Mouse (Mus musculus) heart, embryonic 10.5 days (tissue): Measurements from ENCODE around the gene Sap30bp. TPM values are rescaled to one million over a fixed set of nuclear protein-coding genes. Genes with fewer than 3 reads are reported as not detected.

ENCODE experiments used
- DNase-seq: peaks from one replicate; pipeline ENCODE4 v3.0.0-alpha.2; 2017; ENCODE audit warnings: low spot score
- H3K27ac ChIP-seq: fragments of 300-500 bp; sonication (generic); 2 replicates; pipeline ENCODE4 v1.5.1; 2016; ENCODE audit warnings: mild to moderate bottlenecking
- H3K27me3 ChIP-seq: fragments of 300-500 bp; sonication (generic); 2 replicates; pipeline ENCODE4 v1.6.1; 2016; ENCODE audit warnings: mild to moderate bottlenecking; ENCODE audit not compliant: poor library complexity, insufficient read depth, severe bottlenecking
- H3K36me3 ChIP-seq: fragments of 300-500 bp; sonication (generic); 2 replicates; pipeline ENCODE4 v1.6.1; 2016; ENCODE audit warnings: mild to moderate bottlenecking, moderate library complexity
- H3K4me1 ChIP-seq: fragments of 300-500 bp; sonication (generic); 2 replicates; pipeline ENCODE4 v1.6.1; 2016; ENCODE audit warnings: mild to moderate bottlenecking
- H3K4me3 ChIP-seq: fragments of 300-500 bp; sonication (generic); 2 replicates; pipeline ENCODE4 v1.5.1; 2016; ENCODE audit warnings: mild to moderate bottlenecking, moderate library complexity
- H3K9me3 ChIP-seq: fragments of 300-500 bp; sonication (generic); 2 replicates; pipeline ENCODE4 v1.6.1; 2016; ENCODE audit warnings: mild to moderate bottlenecking, moderate library complexity
- WGBS: fragments of 180-500 bp; shearing (Covaris S2); methylation state at CpG from one replicate; pipeline ENCODE4 v1.1.7; 2016; 5-methylcytosine and 5-hydroxymethylcytosine counted together
- polyA plus RNA-seq: library from polyadenylated mRNA; unstranded; fragments of >200 nt; fragmentation: Nextera tagmentation; extraction: Ambion mirVana; gene quantifications from 2 replicates; pipeline ENCODE4 v1.2.1, GENCODE M21; 2016

Sap30bp gene
- polyA plus RNA-seq, 1 experiment from 2014 or later: 35.8 TPM

DNA sequence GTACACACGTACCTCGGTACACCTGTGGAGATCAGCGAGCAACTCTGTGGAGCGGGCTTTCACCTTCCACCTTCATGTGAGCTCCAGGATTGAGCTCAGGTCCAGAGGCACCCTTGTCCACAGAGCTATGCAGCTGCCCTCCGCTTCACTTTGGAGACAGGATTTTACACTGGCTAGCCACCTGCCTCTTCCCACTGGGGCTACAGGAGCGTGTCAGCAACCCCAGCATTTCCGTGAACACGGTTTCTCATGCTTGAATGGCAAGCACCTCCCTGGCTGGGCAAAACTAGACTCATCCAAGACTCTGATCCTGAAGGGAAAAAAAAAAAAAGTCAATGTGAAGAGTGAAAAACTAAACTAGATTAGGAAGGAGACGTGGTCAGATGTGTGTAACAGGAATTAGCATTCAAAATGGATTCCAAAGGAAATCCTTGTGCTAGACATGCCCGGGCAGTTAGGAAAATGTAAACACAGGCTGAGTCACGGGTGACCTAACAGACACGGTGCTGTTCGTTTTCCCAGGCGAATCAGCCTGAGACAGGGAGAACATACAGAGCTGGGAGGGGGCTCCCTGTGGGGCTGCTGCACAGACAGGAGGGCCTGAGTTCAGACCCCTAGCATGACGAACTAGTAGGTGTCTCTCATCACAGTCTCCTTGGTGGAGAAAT, 37.1 kb downstream of the Sap30bp start:
- H3K27ac ChIP-seq: peak overlapping the region; percentile 42; the same call in 1 of the 2 replicates
- WGBS: 60% methylated on average over 15 of the region's 15 CpGs

DNA sequence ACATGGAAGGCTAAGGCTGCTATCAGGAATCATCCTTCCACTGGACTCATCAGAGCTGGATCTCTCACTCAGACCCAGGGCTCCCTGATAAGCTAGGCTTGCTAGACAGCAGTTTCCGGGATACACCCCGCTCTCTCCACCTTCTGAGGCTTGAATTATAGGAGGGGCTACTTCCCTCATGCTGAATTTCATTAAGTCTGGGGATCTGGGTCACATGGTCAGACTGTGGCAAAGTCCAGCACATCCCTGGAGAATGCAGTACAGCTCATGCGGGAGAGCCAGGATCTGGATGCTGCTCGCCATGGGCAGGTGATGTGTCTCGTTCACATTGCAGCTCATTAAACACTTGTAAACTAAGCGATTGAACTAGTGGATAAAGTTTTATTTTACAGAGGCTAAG, 37.9 kb downstream of the Sap30bp start:
- H3K36me3 ChIP-seq: peaks cover 13% of the 10 kb centered on the region
- H3K27me3 ChIP-seq: peaks cover 32% of the 10 kb centered on the region
- DNase-seq: no peak
- WGBS: 72% methylated on average over 6 of the region's 6 CpGs
- H3K27ac ChIP-seq: no peak overlapping the region
- peaks cover 37% of the 10 kb centered on the region for H3K4me1 ChIP-seq
- H3K4me3 ChIP-seq: no peak overlapping the region
- H3K9me3 ChIP-seq: no peaks in the 10 kb centered on the region

More for the DNA sequence above, 37.1 kb downstream of the Sap30bp start:
- Histone ChIP-seq H3K9me3 (no peaks in the 10 kb centered on the region), H3K4me3 (no peak overlapping the region), H3K36me3 (peaks cover 22% of the 10 kb centered on the region), H3K4me1 (peaks cover 36% of the 10 kb centered on the region), H3K27me3 (peaks cover 23% of the 10 kb centered on the region)
- no peak for DNase-seq

DNA sequence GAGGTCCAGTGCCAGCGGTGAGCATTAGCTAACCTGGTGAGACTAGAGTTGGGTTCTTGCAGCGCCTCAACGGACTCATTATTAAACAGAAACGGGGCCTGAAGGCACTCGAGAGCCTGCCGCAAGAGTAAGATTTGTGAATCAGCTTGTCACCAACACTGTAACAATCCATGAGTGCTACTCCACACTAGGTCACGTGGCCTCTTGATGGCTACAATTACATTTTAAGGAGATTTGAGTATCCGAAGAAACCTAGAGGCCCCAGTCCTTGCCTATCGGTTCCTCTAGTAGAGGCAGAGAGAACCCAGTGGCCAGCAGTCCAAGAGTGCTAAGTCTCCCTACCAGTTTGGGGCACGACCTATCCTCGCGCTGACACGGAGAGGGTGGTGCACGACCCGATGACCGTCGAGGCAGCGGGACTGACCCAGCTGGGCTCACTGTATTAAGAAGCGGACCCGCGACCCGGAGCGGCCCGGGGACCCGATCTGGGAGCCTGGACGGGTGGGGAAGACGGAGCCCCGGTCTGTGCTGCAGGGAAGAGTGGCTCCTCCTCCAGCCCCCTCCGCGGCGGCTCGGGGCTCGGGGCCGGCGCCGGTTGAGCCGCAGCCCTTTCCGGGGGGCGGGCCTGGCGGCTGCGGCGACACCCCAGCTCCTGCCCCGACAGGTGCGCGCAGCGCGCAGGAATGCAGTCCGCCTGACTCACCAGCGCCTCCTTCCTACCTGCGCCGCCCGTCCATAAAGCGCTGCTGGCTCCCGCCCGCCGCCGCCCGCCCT, 41.4 kb downstream of the Sap30bp start, which contains the start of gene Itgb4:
Gene Itgb4, plus strand, starts transcription at position 401 of the 774 bp plus-strand sequence.
- H3K4me1 ChIP-seq: peaks cover 28% of the 10 kb centered on the region
- H3K36me3 ChIP-seq: no peaks in the 10 kb centered on the region
- no peak for DNase-seq
- peak within 1 kb of the TSS; percentile 70 for H3K4me3 ChIP-seq
- H3K9me3 ChIP-seq: no peaks in the 10 kb centered on the region
- peaks cover 65% of the 10 kb centered on the region for H3K27me3 ChIP-seq
- peak within 1 kb of the TSS; percentile 66 for H3K27ac ChIP-seq
- WGBS: 9% methylated on average over 58 of the region's 58 CpGs

DNA sequence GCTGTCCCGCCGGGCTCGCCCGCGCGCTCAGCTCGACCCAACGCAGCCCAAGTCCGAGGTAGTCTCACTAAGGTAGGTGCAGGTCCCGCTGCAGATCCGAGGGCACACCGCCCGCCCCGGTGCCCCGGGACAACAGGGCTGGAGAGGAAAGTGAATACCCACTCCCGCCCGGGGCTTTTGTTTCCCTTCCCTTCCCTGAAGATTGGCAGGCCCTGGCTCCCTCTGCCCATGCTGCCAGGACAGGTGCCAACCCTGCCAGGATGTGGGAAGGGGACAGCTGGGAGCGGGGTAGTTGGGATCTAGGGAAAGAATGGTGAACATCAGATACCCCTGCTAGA, 42.0 kb downstream of the Sap30bp start:
- no peak for DNase-seq
- peaks cover 23% of the 10 kb centered on the region for H3K4me1 ChIP-seq
- H3K4me3 ChIP-seq: peak overlapping the region; percentile 70
- H3K36me3 ChIP-seq: no peaks in the 10 kb centered on the region
- H3K27ac ChIP-seq: peak overlapping the region; percentile 66
- H3K27me3 ChIP-seq: peaks cover 71% of the 10 kb centered on the region
- H3K9me3 ChIP-seq: no peaks in the 10 kb centered on the region
- WGBS: 4% methylated on average over 18 of the region's 18 CpGs

DNA sequence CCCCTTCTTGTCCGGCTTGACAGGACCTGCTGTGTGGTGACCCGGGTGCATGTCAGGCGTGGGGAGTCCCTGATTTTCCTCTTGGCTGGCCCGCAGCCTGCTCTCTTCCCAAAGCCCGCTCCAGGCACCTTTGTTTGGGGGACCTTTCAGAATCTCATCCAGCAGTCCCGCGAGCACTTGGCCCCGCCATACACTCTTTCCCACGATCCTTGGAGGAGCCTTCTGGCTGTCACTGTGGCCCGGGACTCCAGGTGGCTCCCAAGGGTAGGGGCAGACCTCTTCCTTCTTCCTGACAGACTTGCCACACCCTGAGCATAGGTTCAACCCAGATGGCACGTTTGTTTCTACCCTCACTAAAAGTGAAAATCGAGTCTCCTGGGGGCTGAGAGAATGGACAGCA, 42.5 kb downstream of the Sap30bp start:
- no peaks in the 10 kb centered on the region for H3K9me3 ChIP-seq
- H3K27ac ChIP-seq: no peak overlapping the region
- peaks cover 73% of the 10 kb centered on the region for H3K27me3 ChIP-seq
- WGBS: 42% methylated on average over 12 of the region's 12 CpGs
- H3K4me3 ChIP-seq: no peak overlapping the region
- no peaks in the 10 kb centered on the region for H3K36me3 ChIP-seq
- no peak for DNase-seq
- peaks cover 19% of the 10 kb centered on the region for H3K4me1 ChIP-seq

DNA sequence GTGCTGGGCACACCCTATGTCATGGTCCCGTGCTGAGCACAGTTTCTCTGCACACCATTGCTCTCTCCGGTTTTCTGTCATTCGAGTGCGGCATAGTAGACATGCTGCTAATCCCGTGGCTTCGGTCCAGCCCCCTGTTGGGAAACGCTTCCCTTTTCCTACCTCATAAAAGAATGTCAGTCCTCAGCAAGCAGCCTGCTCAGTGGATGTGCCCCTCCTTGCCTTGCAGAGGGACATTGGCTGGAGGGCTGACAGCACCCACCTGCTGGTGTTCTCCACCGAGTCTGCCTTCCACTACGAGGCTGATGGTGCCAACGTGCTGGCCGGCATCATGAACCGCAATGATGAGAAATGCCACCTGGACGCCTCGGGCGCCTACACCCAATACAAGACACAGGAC, 49.4 kb downstream of the Sap30bp start:
- Histone ChIP-seq H3K4me3 (no peak overlapping the region), H3K27me3 (peaks cover 56% of the 10 kb centered on the region), H3K9me3 (no peaks in the 10 kb centered on the region), H3K27ac (no peak overlapping the region), H3K4me1 (no peaks in the 10 kb centered on the region; the same call in 1 of the 2 replicates), H3K36me3 (no peaks in the 10 kb centered on the region)
- DNase-seq: no peak
- WGBS: 92% methylated on average over 15 of the region's 15 CpGs

DNA sequence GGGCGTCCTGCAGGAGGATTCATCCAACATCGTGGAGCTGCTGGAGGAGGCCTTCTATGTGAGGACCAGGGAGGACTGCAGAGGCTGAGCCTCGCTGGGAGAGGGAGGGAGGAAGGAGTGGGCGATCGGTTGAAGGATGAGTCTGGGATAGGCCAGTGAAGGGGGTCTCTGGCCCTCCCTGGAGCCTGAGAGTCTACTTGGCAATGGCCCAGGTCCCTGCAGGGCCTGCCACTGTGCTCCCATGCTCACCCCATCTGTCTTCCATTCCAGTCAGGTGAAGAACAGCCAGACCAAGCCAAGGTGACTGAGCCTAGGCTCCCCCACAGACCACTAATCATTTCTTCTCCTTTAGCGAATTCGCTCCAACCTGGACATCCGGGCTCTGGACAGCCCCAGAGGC, 50.2 kb downstream of the Sap30bp start:
- no peak overlapping the region for H3K4me3 ChIP-seq
- no peaks in the 10 kb centered on the region for H3K9me3 ChIP-seq
- WGBS: 83% methylated on average over 8 of the region's 8 CpGs
- no peaks in the 10 kb centered on the region for H3K4me1 ChIP-seq
- H3K27me3 ChIP-seq: peaks cover 50% of the 10 kb centered on the region
- no peaks in the 10 kb centered on the region for H3K36me3 ChIP-seq
- DNase-seq: no peak
- H3K27ac ChIP-seq: no peak overlapping the region

DNA sequence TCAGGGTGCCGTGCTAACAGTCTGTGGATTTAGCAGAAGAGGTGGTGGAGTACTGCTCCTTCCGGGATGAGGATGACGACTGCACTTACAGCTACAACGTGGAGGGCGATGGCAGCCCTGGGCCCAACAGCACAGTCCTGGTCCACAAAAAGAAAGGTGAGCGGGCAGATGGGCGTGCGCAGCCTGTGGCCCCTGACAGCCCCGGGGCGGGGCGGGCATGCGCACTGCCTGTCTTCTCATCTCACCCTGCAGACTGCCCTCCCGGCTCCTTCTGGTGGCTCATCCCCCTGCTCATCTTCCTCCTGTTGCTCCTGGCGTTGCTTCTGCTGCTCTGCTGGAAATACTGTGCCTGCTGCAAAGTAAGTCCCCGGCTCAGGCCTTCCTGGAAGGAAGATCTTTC, 56.6 kb downstream of the Sap30bp start:
- Histone ChIP-seq H3K36me3 (no peaks in the 10 kb centered on the region), H3K9me3 (no peaks in the 10 kb centered on the region), H3K27me3 (peaks cover 65% of the 10 kb centered on the region), H3K4me1 (peaks cover 9% of the 10 kb centered on the region; the same call in 1 of the 2 replicates), H3K27ac (0 out of 2 replicates have a peak overlapping the region, but pooled peaks have one; percentile 18), H3K4me3 (peak overlapping the region; percentile 45)
- 31% methylated on average over 15 of the region's 15 CpGs for WGBS
- no peak for DNase-seq

DNA sequence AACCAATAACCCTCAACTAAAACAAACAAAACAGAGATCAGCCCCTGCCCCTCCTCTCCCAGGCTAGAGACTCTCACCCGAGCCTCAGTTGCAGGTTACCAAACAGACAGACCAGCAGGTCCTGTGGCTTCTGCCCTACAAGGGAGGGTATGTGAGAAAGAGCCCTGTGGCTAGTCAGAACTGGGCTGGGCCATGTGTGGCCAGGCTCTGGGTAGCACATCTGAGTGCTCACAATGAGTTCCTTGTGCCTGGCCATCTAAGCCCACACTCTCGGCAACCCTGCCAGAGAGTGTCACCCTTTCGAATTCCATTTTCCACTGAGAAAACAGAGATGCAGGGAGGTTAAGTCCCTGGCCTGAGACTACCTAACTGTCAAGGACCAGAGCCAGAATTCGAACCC, 59.0 kb downstream of the Sap30bp start:
- Histone ChIP-seq H3K4me3 (no peak overlapping the region), H3K27me3 (peaks cover 54% of the 10 kb centered on the region), H3K4me1 (peaks cover 9% of the 10 kb centered on the region; the same call in 1 of the 2 replicates), H3K36me3 (no peaks in the 10 kb centered on the region), H3K27ac (no peak overlapping the region), H3K9me3 (no peaks in the 10 kb centered on the region)
- WGBS: 68% methylated on average over 4 of the region's 4 CpGs
- no peak for DNase-seq

DNA sequence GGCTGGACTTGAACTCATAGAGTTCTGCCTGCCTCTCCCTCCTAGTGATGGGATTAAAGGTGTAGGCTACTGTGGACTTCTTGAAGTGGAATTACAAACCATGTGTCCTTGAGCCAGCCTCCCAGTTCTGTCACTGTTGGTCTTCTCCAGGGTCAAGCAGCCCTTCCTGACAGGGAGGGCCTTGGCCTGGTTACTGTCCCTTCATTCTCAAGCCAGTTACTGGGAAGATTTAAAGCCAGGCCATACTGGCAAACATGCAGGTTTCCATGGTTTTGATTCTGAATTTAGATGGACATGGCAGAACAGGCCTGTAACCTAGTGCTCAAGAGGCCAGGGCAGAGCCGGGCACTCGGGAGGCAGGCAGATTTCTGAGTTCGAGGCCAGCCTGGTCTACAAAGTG, 62.2 kb downstream of the Sap30bp start:
- H3K4me3 ChIP-seq: no peak overlapping the region
- DNase-seq: no peak
- H3K4me1 ChIP-seq: 0 out of 2 replicates have a peak, but pooled peaks cover 16% of the 10 kb centered on the region
- no peaks in the 10 kb centered on the region for H3K36me3 ChIP-seq
- no peak overlapping the region for H3K27ac ChIP-seq
- WGBS: 80% methylated on average over 3 of the region's 3 CpGs
- peaks cover 48% of the 10 kb centered on the region for H3K27me3 ChIP-seq
- H3K9me3 ChIP-seq: no peaks in the 10 kb centered on the region

DNA sequence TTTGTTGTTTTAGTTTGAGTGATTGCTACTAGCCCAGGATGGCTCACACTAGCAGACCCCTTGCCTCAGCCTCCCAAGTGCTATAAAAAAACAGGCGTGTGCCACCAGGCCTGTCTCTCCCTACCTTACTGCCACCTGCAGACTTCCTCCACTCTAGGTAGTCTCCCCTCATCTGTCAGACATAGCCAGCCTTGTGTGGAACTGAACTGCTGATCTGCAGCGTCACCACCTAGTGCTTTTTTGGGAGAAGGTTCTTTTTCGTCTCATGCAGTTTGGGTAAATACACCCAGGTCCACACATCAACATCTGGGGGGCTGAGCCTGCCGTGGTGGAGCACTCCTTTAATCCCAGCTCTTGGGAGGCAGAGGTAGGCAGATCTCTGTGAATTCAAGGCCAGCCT, 64.0 kb downstream of the Sap30bp start:
- no peak for DNase-seq
- Histone ChIP-seq H3K27ac (no peak overlapping the region), H3K4me3 (no peak overlapping the region), H3K36me3 (no peaks in the 10 kb centered on the region), H3K27me3 (peaks cover 36% of the 10 kb centered on the region), H3K9me3 (no peaks in the 10 kb centered on the region), H3K4me1 (0 out of 2 replicates have a peak, but pooled peaks cover 16% of the 10 kb centered on the region)
- 68% methylated on average over 4 of the region's 4 CpGs for WGBS

DNA sequence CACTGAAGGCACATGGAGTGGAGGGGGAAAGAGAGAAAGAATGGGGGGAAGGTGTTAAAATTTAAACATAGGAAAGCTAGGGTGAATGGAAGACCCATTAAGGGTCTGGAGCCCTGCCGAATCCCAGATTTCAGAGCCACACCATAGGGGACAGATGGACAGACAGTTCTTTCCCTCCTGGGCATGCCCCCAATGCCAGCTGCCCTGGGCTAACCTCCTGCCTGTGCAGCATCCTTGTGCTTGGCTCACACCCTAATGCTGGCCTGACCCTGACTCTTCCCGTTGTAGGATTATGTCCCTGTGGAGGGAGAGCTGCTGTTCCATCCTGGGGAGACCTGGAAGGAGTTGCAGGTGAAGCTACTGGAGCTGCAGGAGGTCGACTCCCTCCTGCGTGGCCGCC, 64.6 kb downstream of the Sap30bp start:
- H3K27me3 ChIP-seq: peaks cover 32% of the 10 kb centered on the region
- H3K36me3 ChIP-seq: no peaks in the 10 kb centered on the region
- no peaks in the 10 kb centered on the region for H3K9me3 ChIP-seq
- 60% methylated on average over 5 of the region's 5 CpGs for WGBS
- H3K27ac ChIP-seq: 0 out of 2 replicates have a peak overlapping the region, but pooled peaks have one; percentile 2
- no peak for DNase-seq
- H3K4me3 ChIP-seq: no peak overlapping the region
- 0 out of 2 replicates have a peak, but pooled peaks cover 16% of the 10 kb centered on the region for H3K4me1 ChIP-seq

DNA sequence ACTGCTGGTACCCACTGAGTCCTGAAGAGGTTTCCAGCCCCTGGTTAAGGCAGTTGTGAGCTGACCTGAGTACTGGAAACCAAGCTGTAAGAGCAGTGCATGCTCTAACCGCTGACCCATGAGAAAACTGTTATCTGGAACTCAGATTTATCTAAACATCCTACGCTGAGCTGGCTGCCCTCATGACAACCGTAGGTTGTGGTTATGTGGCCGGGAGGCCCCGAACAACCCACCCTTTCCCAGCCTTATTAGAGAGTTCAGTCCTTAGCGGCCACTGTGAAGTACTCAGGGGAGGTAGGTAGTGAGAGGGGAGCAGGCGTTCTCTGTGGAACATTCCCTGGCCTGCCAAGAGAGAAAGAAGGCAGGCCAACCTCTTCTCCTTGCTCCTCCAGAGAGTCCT, 65.9 kb downstream of the Sap30bp start:
- no peak overlapping the region for H3K27ac ChIP-seq
- H3K9me3 ChIP-seq: no peaks in the 10 kb centered on the region
- 0 out of 2 replicates have a peak, but pooled peaks cover 13% of the 10 kb centered on the region for H3K4me1 ChIP-seq
- no peak overlapping the region for H3K4me3 ChIP-seq
- H3K27me3 ChIP-seq: peaks cover 19% of the 10 kb centered on the region; the same call in 1 of the 2 replicates
- no peak for DNase-seq
- 76% methylated on average over 7 of the region's 7 CpGs for WGBS
- no peaks in the 10 kb centered on the region for H3K36me3 ChIP-seq
